Mouse (Mus musculus) megakaryocyte, embryonic 14.5 days (primary cell): Measurements from ENCODE around the gene Tor2a.

Source experiments
- FLI1 ChIP-seq: IDR thresholded peaks from 2 replicates; pipeline ENCODE4 v1.6.1; 2012; ENCODE audit warnings: low read length, inconsistent platforms, mixed read lengths
- GATA1 ChIP-seq: IDR thresholded peaks from 3 replicates; pipeline ENCODE4 v1.6.1; 2012; ENCODE audit warnings: mixed read lengths, low read length, inconsistent platforms, borderline replicate concordance

DNA sequence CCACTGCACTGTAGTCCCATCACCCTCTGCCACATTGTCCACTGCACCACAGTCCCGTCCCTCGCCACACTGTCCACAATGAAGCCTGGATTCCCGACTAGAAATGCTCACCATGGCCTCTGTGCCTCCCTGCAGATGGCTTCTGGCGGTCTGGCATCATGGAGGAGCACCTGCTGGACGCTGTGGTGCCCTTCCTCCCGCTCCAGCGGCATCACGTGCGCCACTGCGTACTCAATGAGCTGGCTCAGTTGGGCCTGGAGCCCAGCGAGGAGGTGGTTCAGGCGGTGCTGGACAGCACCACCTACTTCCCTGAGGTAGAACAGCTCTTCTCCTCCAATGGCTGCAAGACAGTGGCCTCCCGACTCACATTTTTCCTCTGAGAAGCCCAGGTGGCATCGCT, 4.3 kb downstream of the Tor2a start:
- TF ChIP-seq GATA1 (no peak), FLI1 (no peak)
